Mouse (Mus musculus) midbrain, embryonic 13.5 days (tissue): Measurements from ENCODE around the gene Nppb. TPM values are rescaled to one million over a fixed set of nuclear protein-coding genes. Genes with fewer than 3 reads are reported as not detected.

Source experiments
- ATAC-seq: fragments of 200-750 bp; cut with Nextera tagmentation; 2 replicates; pipeline ENCODE4 v1.8.0; 2017; ENCODE audit warnings: mild to moderate bottlenecking, moderate TSS enrichment, moderate library complexity
- H3K27ac ChIP-seq: fragments of 300-500 bp; sonication (generic); 2 replicates; pipeline ENCODE4 v1.5.1; 2015; ENCODE audit warnings: inconsistent platforms, mild to moderate bottlenecking, moderate library complexity
- H3K27me3 ChIP-seq: fragments of 300-500 bp; sonication (generic); 2 replicates; pipeline ENCODE4 v1.6.1; 2015; ENCODE audit warnings: mild to moderate bottlenecking, inconsistent platforms
- H3K36me3 ChIP-seq: fragments of 300-500 bp; sonication (generic); 2 replicates; pipeline ENCODE4 v1.6.1; 2015; ENCODE audit warnings: mild to moderate bottlenecking, inconsistent platforms
- H3K4me1 ChIP-seq: fragments of 300-500 bp; sonication (generic); replicated peaks from 2 replicates; pipeline ENCODE4 v1.6.1; 2015; ENCODE audit warnings: inconsistent platforms
- H3K4me2 ChIP-seq: fragments of 300-500 bp; sonication (generic); replicated peaks from 2 replicates; pipeline ENCODE4 v1.6.1; 2015; ENCODE audit warnings: moderate library complexity, mild to moderate bottlenecking, inconsistent platforms
- H3K4me3 ChIP-seq: fragments of 300-500 bp; sonication (generic); replicated peaks from 2 replicates; pipeline ENCODE4 v1.5.1; 2015; ENCODE audit warnings: mild to moderate bottlenecking, inconsistent platforms
- H3K9ac ChIP-seq: fragments of 300-500 bp; sonication (generic); replicated peaks from 2 replicates; pipeline ENCODE4 v1.6.1; 2015; ENCODE audit warnings: mild to moderate bottlenecking, inconsistent platforms
- H3K9me3 ChIP-seq: fragments of 300-500 bp; sonication (generic); 2 replicates; pipeline ENCODE4 v1.6.1; 2016; ENCODE audit warnings: mild to moderate bottlenecking, inconsistent platforms
- WGBS: fragments of 180-500 bp; shearing (Covaris S2); methylation state at CpG from one replicate; pipeline ENCODE4 v1.1.7; 2015; 5-methylcytosine and 5-hydroxymethylcytosine counted together
- polyA plus RNA-seq: library from polyadenylated mRNA; unstranded; fragments of >200 nt; fragmentation: Nextera tagmentation; extraction: Ambion mirVana; gene quantifications from 2 replicates; pipeline ENCODE4 v1.2.1, GENCODE M21; 2015

Nppb gene
- polyA plus RNA-seq, 1 experiment from 2014 or later, result not detected

- H3K4me2 ChIP-seq, result no peak overlapping the region
- H3K36me3 ChIP-seq, result peaks cover 97% of the 10 kb centered on the region
- no peaks in the 10 kb centered on the region for H3K9me3 ChIP-seq
- no peaks in the 10 kb centered on the region for H3K27me3 ChIP-seq
- H3K27ac ChIP-seq, result no peak overlapping the region
- H3K4me3 ChIP-seq, result no peak overlapping the region
- H3K4me1 ChIP-seq, result peaks cover 6% of the 10 kb centered on the region
- 77% methylated on average over 3 of the region's 3 CpGs for WGBS
- no peak overlapping the region for H3K9ac ChIP-seq
- ATAC-seq, result no peak
These were observed 31.4 kb downstream of the Nppb start for GRCm38 (mm10) chr4:148016981-148017380.

- WGBS, result 50% methylated on average over 2 of the region's 2 CpGs
- H3K4me1 ChIP-seq, result peaks cover 6% of the 10 kb centered on the region
- H3K9me3 ChIP-seq, result no peaks in the 10 kb centered on the region
- H3K27ac ChIP-seq, result peak overlapping the region; percentile 76
- H3K4me3 ChIP-seq, result no peak overlapping the region
- no peaks in the 10 kb centered on the region for H3K27me3 ChIP-seq
- peak; percentile 76 for ATAC-seq
- no peak overlapping the region for H3K4me2 ChIP-seq
- H3K36me3 ChIP-seq, result peaks cover 97% of the 10 kb centered on the region
- no peak overlapping the region for H3K9ac ChIP-seq
These were observed 32.8 kb downstream of the Nppb start for GRCm38 (mm10) chr4:148018410-148018809.

- WGBS, result 94% methylated on average over 3 of the region's 3 CpGs
- Histone ChIP-seq H3K4me2 (no peak overlapping the region), H3K9me3 (no peaks in the 10 kb centered on the region), H3K36me3 (peaks cover 94% of the 10 kb centered on the region), H3K9ac (no peak overlapping the region), H3K27me3 (no peaks in the 10 kb centered on the region), H3K4me3 (no peak overlapping the region), H3K4me1 (peaks cover under 1% of the 10 kb centered on the region; the same call in 1 of the 2 replicates), H3K27ac (no peak overlapping the region)
- ATAC-seq, result no peak
These were observed 38.4 kb downstream of the Nppb start for GRCm38 (mm10) chr4:148024003-148024402.

- H3K4me2 ChIP-seq, result no peak overlapping the region
- no peaks in the 10 kb centered on the region for H3K9me3 ChIP-seq
- no peak overlapping the region for H3K4me3 ChIP-seq
- 93% methylated on average over 7 of the region's 7 CpGs for WGBS
- 0 out of 2 replicates have a peak, but pooled peaks cover 5% of the 10 kb centered on the region for H3K4me1 ChIP-seq
- H3K9ac ChIP-seq, result no peak overlapping the region
- no peak for ATAC-seq
- H3K27me3 ChIP-seq, result no peaks in the 10 kb centered on the region
- no peak overlapping the region for H3K27ac ChIP-seq
- H3K36me3 ChIP-seq, result peaks cover 75% of the 10 kb centered on the region
These were observed 43.7 kb downstream of the Nppb start for GRCm38 (mm10) chr4:148029297-148029696.

- WGBS, result 83% methylated on average over 5 of the region's 5 CpGs
- Histone ChIP-seq H3K9me3 (no peaks in the 10 kb centered on the region), H3K4me1 (0 out of 2 replicates have a peak, but pooled peaks cover 9% of the 10 kb centered on the region), H3K27me3 (no peaks in the 10 kb centered on the region), H3K4me2 (no peak overlapping the region), H3K9ac (no peak overlapping the region), H3K4me3 (no peak overlapping the region), H3K36me3 (peaks cover 75% of the 10 kb centered on the region), H3K27ac (no peak overlapping the region)
- ATAC-seq, result no peak
These were observed 44.9 kb downstream of the Nppb start for GRCm38 (mm10) chr4:148030506-148030905.

GRCm38 (mm10) chr4:148033858-148034410, 48.3 kb downstream of the Nppb start:
- no peak for ATAC-seq
- Histone ChIP-seq H3K27ac (no peak overlapping the region), H3K4me1 (peaks cover 19% of the 10 kb centered on the region), H3K9ac (no peak overlapping the region), H3K4me2 (no peak overlapping the region), H3K4me3 (no peak overlapping the region), H3K9me3 (no peaks in the 10 kb centered on the region), H3K27me3 (no peaks in the 10 kb centered on the region), H3K36me3 (peaks cover 53% of the 10 kb centered on the region)
- WGBS, result 61% methylated on average over 7 of the region's 7 CpGs

- H3K36me3 ChIP-seq, result peaks cover 44% of the 10 kb centered on the region
- no peak overlapping the region for H3K9ac ChIP-seq
- H3K9me3 ChIP-seq, result no peaks in the 10 kb centered on the region
- H3K27ac ChIP-seq, result no peak overlapping the region
- WGBS, result 90% methylated on average over 3 of the region's 3 CpGs
- peaks cover 33% of the 10 kb centered on the region for H3K4me1 ChIP-seq
- ATAC-seq, result no peak
- no peak overlapping the region for H3K4me2 ChIP-seq
- H3K27me3 ChIP-seq, result no peaks in the 10 kb centered on the region
- no peak overlapping the region for H3K4me3 ChIP-seq
These were observed 49.9 kb downstream of the Nppb start for GRCm38 (mm10) chr4:148035440-148035839.

Other genes with a start within 250 kb of the Nppb start
- gene Zfp984, start 176.0 kb upstream of the Nppb start, polyA plus RNA-seq, result 3.9 and 4.6 TPM in 2 replicates
- gene Zfp933, start 137.4 kb upstream of the Nppb start, polyA plus RNA-seq, result 6.2 and 7.7 TPM in 2 replicates
- gene Miip, start 117.0 kb upstream of the Nppb start, polyA plus RNA-seq, result 47.4 and 50.3 TPM in 2 replicates
- 11.6 and 12.1 TPM in 2 replicates for gene Fv1, start 116.8 kb upstream of the Nppb start, polyA plus RNA-seq
- 77.3 and 78.6 TPM in 2 replicates for gene Mfn2, start 81.1 kb upstream of the Nppb start, polyA plus RNA-seq
- gene Plod1, start 49.0 kb upstream of the Nppb start, polyA plus RNA-seq, result 18.7 and 20.4 TPM in 2 replicates
- gene 2510039O18Rik, start 44.9 kb upstream of the Nppb start, polyA plus RNA-seq, result 10.2 and 13.6 TPM in 2 replicates
- 2.5 and 3.4 TPM in 2 replicates for gene Nppa, start 14.9 kb downstream of the Nppb start, polyA plus RNA-seq
- 33.9 and 35.3 TPM in 2 replicates for gene Clcn6, start 53.0 kb downstream of the Nppb start, polyA plus RNA-seq
- 26.6 and 28.4 TPM in 2 replicates for gene Mthfr, start 53.3 kb downstream of the Nppb start, polyA plus RNA-seq
- 5.4 and 7.9 TPM in 2 replicates for gene Agtrap, start 102.2 kb downstream of the Nppb start, polyA plus RNA-seq
- gene Mad2l2, start 144.6 kb downstream of the Nppb start, polyA plus RNA-seq, result 105 and 106 TPM in 2 replicates
- 14.6 and 20.4 TPM in 2 replicates for gene Draxin, start 144.9 kb downstream of the Nppb start, polyA plus RNA-seq
- gene Fbxo6, start 166.4 kb downstream of the Nppb start, polyA plus RNA-seq, result 15.9 and 19.6 TPM in 2 replicates
- 97.8 and 103 TPM in 2 replicates for gene Fbxo44, start 174.7 kb downstream of the Nppb start, polyA plus RNA-seq
- 2.3 and 2.4 TPM in 2 replicates for gene Fbxo2, start 174.8 kb downstream of the Nppb start, polyA plus RNA-seq